Mouse (Mus musculus) heart, adult 18-20 months (tissue): ENCODE results near the gene Helq. TPM values are rescaled to one million over a fixed set of nuclear protein-coding genes. Genes with fewer than 3 reads are reported as not detected.
A peak's percentile ranks its signal among the peaks of the same experiment; 100 is the strongest.

Experiments
- DNase-seq, 2 experiments: peaks; one replicate each; pipeline ENCODE4 v3.0.0; 2021 to 2022; ENCODE audit warnings: mixed read lengths in 1 of 2
- total RNA-seq, 2 experiments: library from RNA; stranded (reverse); gene quantifications; 2 replicates each; pipeline ENCODE4 v1.2.3; 2021

Gene Helq
- total RNA-seq, 2 experiments from 2014 or later = 2.4 to 4.9 TPM

DNA sequence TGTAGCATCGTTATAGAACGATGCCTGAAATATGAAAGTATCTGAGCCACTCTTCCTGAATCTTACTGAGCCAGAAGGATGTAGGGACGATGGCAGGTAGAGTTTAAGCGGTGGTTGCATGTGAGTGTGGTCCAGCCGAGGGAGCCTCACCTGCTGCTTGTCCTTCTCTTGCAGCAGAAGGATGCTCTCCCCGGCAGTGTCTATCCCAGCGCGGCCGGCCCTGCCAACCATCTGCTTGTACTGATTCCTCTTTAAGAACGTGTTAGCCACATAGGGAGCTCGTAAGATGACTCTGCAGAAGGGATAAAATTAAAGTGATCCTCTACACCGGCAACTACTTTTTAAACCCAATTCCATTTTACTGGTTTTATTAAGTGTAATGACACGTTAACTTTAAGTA, 19.4 kb downstream of the Helq start:
- no peak for DNase-seq

- no peak for DNase-seq
These were observed 21.5 kb downstream of the Helq start for GRCm38 (mm10) chr5:100776900-100777299.

DNA sequence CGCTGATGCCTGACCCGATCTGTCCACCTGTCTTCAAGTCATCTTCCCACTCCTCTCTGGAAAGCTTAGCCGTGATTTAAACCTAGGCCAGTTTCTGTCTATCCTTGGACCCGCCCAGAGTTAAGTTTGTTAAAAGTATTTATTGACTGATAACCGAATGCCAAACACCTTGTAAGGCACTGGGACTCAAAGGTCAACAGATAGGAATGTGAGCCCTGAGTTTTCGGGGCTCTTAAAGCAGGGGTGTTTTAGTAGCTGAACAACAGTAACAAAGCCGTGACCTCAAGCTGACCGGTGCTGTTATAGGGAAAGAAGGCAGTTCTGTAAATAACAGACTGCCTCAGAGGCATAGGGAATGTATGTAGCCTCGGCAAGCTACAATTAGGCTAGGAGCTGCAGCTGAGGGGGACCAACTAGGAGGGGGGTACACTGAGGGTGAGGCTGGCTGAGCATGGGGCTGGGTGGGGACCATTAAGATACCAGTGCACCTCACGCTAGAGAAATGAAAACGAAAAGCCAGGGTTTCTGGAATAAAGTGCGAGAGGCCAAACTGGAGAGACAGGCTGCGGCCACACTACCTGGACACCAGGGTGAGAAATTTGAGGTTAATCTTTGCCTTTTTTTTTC, 22.5 kb downstream of the Helq start:
- no peak for DNase-seq

DNA sequence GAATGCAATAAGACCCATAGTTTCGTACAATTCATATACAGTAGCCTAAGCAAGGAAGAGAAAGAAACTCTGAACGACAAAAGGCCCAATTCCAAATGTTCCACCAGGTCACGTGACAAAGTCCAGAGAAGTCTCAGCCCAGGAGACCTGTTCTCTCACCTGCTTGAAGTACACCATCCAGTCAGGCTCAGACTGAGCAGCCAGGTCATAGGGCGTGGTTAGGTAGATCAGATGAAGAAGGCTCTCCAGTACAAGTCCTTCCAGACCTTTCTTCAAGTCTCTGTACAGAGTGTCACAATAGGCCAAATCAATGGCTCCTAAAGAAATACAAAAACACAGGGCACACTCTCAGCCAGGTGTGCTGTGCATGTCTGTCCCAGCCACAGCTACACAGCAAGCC, 26.8 kb downstream of the Helq start:
- DNase-seq = no peak

GRCm38 (mm10) chr5:100766026-100766425, 32.4 kb downstream of the Helq start:
- no peak for DNase-seq

GRCm38 (mm10) chr5:100761736-100762135, 36.7 kb downstream of the Helq start:
- no peak for DNase-seq

GRCm38 (mm10) chr5:100760049-100760663, 38.2 kb downstream of the Helq start:
- DNase-seq = no peak

DNA sequence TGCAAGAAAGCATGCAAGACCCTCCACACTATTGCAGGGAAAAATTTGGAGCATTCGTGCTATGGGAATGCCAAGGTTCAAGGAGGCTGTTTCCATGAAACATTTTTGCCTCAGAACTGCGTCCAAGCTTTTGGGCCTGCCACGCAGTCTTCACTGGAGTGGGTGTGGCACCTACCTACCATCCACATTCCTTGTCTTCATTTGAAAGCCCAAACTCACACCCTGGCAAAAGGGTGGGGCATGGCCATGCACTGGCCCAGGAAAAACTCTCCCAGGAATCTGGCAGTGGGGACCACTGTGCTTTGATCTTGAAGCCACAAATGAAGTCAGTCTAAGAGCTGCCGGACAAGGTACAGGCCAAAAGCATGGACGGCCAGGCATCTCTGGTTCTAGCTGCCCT, 40.3 kb downstream of the Helq start:
- DNase-seq = no peak

- DNase-seq = no peak
These were observed 45.0 kb downstream of the Helq start for GRCm38 (mm10) chr5:100753407-100753806.

- DNase-seq = no peak
These were observed 46.7 kb downstream of the Helq start for GRCm38 (mm10) chr5:100751655-100752054.

- peak in 1 of 2 experiments; percentile 10 for DNase-seq
These were observed 47.7 kb downstream of the Helq start for GRCm38 (mm10) chr5:100750617-100751255.

DNA sequence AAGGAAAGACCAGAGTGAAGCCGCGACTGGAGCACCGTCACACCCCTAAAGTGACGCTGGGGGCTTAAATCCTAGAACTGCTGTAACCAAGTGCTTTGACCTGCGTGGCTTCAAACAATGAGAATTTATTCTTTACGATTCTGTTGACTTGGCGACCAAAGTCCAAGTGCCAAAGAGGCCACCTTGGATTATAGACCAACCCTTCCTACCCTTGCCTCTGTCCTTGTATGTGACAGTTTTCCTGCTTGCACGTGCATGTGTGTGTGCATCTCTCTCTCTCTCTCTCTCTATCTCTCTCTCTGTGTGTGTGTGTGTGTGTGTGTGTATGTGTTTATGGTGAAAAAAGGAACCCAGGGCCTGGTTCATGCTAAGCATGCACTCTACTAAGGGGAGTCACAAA, 59.6 kb downstream of the Helq start:
- DNase-seq = no peak

DNA sequence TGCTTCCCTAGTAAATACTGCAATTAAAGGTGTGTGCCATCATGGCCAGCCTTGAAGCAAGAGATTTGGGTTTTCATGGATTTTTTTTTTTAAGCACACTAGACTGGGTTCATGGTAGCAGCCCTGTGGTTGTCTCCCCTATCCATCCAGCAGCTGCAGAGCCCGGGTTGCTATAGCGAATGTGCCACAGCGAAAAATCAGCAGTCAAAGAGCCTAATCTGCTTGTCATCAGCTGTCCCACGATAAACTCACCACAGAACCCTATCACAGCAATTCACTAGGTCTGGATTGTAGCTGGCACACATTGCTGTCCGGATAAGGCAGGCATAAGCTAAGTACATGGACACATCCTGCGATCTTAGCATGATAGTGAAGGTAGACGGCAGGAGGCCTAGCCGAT, 61.5 kb downstream of the Helq start:
- DNase-seq = no peak

DNA sequence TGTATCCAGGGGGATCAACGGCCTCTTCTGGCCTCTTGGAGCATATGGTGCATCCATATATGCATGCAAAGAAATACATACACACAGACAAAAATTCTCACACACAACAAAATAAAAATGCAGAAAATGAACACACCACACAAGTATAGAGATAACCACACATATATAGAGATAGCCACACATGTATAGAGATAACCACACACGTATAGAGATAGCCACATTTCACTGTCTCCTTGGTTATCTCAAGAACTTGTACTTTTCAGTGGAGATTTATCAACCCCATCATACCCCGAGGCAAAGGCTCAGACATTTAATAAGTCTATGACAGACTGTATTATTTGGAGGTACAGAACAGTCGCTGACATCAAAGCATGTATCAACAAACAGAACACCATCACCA, 63.9 kb downstream of the Helq start:
- DNase-seq = no peak

DNA sequence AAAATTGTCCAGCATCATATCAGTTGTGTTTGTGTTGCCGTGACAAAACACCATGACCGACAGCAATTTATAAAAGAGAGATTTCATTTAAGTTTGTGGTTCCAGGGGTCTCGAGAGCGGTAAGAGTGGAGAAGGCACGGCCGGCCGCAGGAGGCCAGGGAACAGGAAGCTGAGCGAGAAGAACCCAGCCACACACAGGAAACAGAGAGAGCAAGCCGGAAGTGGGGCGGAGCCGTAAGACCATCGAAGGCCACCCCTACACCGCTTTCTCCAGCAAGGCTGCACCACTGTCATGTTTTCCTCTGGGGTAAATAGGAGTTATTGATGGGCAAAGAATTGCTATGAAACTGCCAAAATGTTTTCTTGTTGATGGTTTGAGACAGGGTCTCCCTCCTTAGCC, 69.6 kb downstream of the Helq start:
- peak in 1 of 2 experiments; percentile 31 for DNase-seq

DNA sequence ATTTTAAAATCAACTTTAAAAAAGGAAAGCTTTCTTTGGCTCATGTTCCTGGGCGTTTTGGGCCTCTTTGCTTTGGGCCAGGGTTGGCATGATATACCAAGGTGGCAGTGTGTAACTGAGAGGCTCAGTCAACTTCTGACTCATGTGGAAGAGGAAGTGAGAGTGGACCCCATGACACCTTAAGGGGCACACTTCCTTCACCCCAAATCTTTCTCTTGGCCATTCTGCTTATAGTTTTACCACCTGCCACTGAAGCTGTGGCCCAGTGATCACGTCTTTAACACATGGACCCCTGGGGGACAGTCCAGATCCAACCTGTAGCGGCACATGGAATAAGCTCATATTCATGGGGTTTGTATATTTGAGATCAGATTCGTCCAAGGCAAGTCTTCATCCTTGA, 72.4 kb downstream of the Helq start:
- DNase-seq = no peak

DNA sequence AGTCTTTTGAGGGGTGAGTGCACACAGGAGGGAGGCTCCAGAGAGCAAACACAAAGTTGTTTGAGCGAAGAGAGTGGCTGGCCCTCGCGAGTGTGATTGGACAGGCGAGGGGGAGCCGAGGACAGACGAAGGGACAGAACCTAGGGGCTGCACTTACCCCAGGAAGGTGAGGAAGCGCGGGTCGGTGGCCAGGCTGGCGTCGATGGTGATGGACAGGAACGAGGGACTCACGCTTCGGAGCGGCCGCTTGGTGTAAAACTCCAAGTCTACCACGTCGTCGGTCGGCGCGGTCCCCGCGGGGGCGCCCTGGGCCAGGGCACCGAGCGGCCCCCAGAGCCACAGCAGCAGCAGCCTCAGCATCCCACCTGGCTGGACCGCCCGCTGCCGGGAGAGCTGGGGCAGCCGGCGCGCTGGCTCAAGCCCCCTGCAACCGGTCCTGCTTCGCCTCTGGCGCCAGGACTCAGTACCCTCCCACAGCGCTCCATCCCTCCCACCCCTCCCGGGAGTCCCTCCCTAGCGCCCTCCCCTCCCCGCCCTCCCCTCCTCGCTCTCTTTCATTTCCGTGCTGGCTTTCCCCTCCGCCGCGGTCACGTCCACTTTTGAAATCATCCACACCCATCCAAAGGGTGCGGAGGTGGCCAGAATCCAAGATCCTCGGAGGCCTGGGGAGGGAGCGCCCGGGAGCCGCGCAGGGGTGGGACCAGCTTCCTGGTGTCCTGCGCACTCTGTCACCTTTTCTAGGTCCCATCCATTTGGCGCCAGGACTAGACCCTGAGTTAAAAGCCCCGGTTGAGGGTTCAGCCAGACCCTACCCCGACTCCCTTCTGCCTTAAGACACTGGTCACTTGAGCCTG, 78.9 kb downstream of the Helq start, which contains the start of gene Hpse:
TSS of gene Hpse (minus strand) at position 482 of the 854 bp plus-strand sequence.
- DNase-seq = peak; percentile 68 to 76

- no peak for DNase-seq
These were observed 81.6 kb downstream of the Helq start for GRCm38 (mm10) chr5:100716762-100717161.
